Mouse (Mus musculus) gastrocnemius, postnatal 14 days (tissue): ENCODE measurements around the gene Ephx4. TPM values are rescaled to one million over a fixed set of nuclear protein-coding genes. Genes with fewer than 3 reads are reported as not detected.
"Not testable (repeated sequence)": the region's sequence is repeated elsewhere in the genome, so short reads cannot be mapped to it uniquely, and the experiment has no call there.

Experiments used
- DNase-seq: peaks from one replicate; pipeline ENCODE4 v3.0.0; 2021; ENCODE audit warnings: mixed read lengths
- intact Hi-C: fragments of 180-260 bp; cut with DNase I; formaldehyde crosslinking; loops from one replicate; pipeline ENCODE4 v1.15.1; 2025; ENCODE audit warnings: low total_unique reads
- long read RNA-seq, 2 experiments: library from polyadenylated mRNA; stranded (forward); transcript quantifications; one replicate each; pipeline ENCODE4 v2.0.0; 2021
- total RNA-seq, 2 experiments: library from RNA; stranded (reverse); gene quantifications; 2 replicates each; pipeline ENCODE4 v1.2.3; 2021

Gene Ephx4
- total RNA-seq: 1 to 10 TPM; 1.4 to 1.7 TPM
- long read RNA-seq, experiment 1, partial matches to known transcripts: 0 of 2 reads
- long read RNA-seq, experiment 1, other reads (novel, unspliced or antisense): 0 of 2 reads
- long read RNA-seq, experiment 2: 0 reads

GRCm38 (mm10) chr5:107402436-107402835 lies at the start of gene Ephx4:
Gene Ephx4 (plus strand): TSS chr5:107402736.
- intact Hi-C loops: no loop called here

GRCm38 (mm10) chr5:107353981-107354380 lies 48.6 kb upstream of the Ephx4 start:
- DNase-seq: no peak
- intact Hi-C loops: no loop called here

More at GRCm38 (mm10) chr5:107402436-107402835, at the start of gene Ephx4:
- DNase-seq: no peak

- intact Hi-C loops: no loop called here
- peak; percentile 58 for DNase-seq
Measured at GRCm38 (mm10) chr5:107355801-107356200, 46.7 kb upstream of the Ephx4 start.

DNA sequence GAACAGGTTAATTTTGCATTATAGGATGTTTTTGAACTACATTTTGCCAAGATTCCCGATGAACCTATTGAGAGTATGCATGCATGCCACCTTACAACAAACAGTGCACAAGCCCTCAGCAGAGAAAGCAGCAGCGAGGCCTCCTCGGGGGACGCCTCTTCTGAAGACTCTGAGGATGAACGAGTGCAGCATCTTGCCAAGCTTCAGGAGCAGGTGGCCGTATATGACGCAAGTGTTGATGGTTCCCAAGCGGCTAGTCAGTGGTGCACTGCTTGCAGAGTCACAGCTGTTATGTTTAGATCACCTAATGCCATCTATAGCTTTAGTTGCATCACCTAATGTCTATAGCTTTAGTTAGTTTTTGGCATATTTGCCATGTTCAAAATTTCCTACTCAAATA lies 44.8 kb upstream of the Ephx4 start:
- intact Hi-C loops: no loop called here
- no peak for DNase-seq

DNA sequence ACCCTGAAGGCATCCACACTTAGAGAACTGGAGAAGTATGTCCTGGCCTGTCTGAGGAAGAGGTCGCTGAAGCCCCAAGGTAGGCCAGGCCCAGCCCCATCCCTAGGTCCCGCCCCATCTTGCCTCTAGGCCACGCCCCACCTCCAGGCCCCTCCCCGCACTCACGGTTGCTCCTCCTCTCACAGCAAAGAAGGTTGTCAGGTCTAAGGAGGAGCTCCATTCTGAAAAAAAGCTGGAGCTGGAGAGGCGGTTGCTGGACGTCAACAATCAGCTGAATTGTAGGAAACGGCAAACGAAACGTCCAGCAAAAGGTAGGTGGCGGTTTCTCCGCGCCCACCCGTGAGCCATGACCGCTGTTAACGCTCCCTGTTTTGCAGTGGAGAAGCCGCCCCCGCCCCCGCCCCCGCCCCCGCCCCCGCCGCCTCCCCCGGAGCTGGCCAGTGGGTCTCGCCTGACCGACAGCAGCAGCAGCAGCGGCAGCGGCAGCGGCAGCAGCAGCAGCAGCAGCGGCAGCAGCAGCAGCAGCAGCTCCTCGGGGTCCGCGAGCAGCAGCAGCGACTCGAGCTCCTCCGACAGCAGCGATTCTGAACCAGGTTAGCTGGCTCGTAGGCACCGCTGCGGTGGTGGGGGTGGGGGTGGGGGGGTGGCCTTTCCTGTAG lies 43.0 kb upstream of the Ephx4 start:
- peak; percentile 90 for DNase-seq
- intact Hi-C loops: no loop called here

GRCm38 (mm10) chr5:107360054-107360730 lies 42.3 kb upstream of the Ephx4 start:
- intact Hi-C loops: no loop called here
- no peak for DNase-seq

- no peak for DNase-seq
- intact Hi-C loops: no loop called here
Measured at GRCm38 (mm10) chr5:107370040-107370439, 32.5 kb upstream of the Ephx4 start.

- intact Hi-C loops: no loop called here
- DNase-seq: no peak
Measured at GRCm38 (mm10) chr5:107371335-107371734, 31.2 kb upstream of the Ephx4 start.

DNA sequence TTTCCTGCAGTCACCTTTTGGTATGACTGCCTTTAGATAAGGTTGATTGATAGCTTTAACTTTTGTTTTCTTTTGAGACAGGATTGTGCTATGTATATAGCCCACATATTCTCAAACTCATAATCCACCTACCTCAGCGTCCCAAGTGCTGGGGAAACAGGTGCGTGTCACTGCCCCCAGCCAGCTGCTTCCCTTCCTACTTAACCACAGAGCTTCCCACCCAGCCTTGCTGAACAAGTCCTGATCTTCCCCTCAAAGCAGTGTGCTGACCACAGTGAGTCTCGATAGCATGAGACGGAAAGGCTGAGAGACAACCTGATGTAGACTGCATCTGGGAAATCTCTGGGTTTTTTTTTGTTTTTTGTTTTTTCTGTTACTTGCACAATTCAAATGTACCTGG lies 29.3 kb upstream of the Ephx4 start:
- DNase-seq: no peak
- intact Hi-C loops: no loop called here

- intact Hi-C loops, DNase-seq: not testable (repeated sequence)
Measured at GRCm38 (mm10) chr5:107386448-107386847, 16.1 kb upstream of the Ephx4 start.

DNA sequence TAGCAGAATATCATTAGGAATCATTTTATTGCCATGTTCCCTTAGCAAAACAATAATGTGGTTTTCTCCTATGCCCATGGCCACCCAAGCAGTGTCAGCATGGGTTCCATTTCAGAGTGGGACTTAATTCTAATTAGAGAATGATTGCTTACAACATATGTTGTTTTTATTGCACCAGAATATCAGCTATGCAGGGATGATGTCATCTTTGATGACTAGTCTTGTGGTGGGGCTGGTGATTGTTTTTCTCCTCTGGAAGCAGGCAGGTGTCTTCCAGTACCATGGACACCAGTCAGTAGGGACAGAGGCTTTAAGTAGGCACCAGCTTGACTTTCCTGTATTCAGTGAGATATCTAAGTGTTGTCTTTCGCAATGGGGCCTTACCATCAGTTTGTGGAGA lies 14.7 kb upstream of the Ephx4 start:
- no peak for DNase-seq
- intact Hi-C loops: no loop called here

GRCm38 (mm10) chr5:107389373-107389772 lies 13.2 kb upstream of the Ephx4 start:
- no peak for DNase-seq
- intact Hi-C loops: no loop called here

DNA sequence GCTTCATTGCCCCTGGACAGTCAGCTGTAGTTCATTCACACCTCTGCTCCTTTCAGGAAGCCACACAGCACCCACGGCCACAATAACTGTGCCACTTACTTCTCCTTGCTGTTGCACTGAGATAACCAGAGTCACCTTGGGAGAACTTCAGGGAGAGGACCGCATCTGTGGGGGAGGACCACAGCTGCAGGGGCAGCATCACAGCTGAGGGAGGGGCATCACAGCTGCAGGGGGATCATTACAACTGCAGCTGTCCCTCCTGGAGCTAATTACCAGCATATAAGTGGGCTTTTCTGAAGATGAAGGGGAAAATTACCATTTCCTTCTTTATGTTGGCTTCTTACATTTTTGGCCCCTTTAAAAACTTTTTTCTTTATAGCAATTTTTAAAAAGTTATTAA lies 8.1 kb upstream of the Ephx4 start:
- intact Hi-C loops: no loop called here
- DNase-seq: no peak

DNA sequence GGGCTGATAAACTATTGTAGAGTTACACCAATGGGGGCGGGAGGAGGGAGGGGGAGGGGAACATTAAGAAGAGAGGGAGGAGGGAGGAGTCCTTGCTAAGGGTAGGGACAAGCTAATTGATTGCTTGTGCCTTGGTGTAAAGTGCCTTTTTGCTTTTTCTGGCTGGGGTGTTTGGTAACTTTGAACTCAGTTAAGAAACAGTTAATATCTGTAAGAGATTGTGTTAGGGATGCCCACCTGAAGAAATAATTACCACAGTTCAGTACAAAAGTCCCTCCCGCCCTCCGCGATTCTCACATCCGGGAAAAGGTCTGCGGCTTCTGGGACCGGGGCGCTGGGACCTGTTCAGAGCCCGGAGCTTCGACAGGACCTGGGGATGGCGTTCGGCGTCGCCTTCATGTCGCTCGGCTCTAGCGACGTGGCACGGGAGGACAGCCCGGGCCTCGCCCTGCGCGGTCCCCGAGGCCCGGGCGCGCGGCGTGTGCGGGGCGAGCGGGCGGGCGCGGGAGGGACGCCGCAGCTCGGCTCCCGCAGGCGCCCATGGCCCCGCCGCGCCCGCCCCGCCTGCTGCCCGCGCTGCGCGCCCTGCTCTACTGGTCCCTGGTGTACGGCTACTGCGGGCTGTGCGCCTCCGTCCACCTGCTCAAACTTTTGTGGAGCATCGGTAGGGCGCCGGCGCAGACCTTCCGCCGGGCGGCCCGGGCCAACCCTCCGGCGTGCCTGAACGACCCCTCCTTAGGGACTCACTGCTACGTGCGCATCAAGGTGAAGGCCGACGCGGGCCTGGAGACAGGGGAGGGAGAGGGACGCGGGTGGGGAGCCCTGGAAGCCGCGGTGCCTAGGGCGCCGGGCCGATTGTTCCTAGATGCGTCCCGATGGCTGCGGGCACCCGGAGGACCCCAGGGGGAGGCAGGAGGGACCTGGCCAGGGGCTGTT lies 743 bp downstream of the Ephx4 start:
- peak; percentile 23 for DNase-seq

GRCm38 (mm10) chr5:107403947-107404684 lies 1.6 kb downstream of the Ephx4 start:
- DNase-seq: no peak
- intact Hi-C loops: no loop called here

More for the DNA sequence above, 743 bp downstream of the Ephx4 start:
- intact Hi-C loops: no loop called here

DNA sequence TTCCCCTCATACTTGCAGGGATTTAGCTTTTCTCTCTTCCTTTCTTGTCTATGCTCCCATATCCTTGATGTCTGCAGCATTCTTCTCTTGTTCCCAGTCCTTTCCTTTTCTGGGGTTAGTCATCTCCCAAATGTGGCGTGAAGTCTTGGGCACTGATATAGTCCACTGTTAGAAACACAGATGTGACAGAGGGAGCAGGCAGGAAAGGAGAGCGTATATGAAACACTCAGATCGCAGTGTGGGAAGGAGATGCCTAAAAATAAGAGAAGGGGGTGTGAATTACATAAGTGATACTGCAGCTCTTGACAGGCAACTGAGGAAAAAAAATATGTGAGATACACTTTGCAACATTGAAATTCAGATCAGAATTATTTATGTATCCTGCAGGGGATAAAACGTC lies 2.8 kb downstream of the Ephx4 start:
- no peak for DNase-seq
- intact Hi-C loops: no loop called here

DNA sequence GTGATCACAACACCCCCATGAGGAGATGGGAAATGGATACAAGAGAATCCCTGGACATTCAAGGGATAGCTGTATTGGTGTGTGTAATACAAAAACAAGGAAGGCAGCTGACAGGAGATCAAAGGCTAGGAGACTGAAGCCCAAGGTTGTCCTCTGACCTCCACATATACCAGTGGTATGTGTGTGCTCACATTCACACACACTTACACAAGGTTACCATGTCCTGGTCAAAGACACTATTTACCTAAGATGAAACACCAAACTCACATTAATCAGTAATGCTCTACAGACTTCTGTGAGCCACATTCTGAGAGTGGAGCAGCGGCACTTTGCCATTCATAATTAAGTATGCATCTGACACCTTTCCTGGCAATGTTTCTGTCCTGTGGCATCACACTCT lies 7.8 kb downstream of the Ephx4 start:
- intact Hi-C loops: no loop called here
- DNase-seq: no peak

DNA sequence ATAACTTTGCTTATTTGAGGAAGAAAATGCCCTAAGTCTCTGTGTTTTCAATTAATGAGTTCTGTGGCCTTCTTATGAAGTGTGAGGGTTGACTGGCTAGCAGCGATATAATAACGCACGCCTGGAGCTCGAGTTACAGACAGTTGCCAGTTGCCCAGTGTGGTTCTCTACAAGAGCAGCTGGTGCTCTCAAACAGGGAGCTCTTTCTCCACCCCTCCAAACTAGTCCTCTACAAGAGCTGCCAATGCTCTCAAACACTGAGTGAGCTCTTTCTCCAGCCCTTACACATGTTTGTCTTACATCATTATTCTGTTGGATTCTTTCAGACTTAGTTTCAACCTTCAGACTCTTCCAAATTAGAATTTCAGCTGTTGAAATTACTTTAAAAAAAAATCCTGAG lies 8.8 kb downstream of the Ephx4 start:
- intact Hi-C loops: no loop called here
- DNase-seq: peak; percentile 34

- DNase-seq: no peak
- intact Hi-C loops: no loop called here
Measured at GRCm38 (mm10) chr5:107412285-107412684, 9.7 kb downstream of the Ephx4 start.
